Mouse (Mus musculus): Measurements from ENCODE around the gene Gm525. TPM values are rescaled to one million over a fixed set of nuclear protein-coding genes. Genes with fewer than 3 reads are reported as not detected.

Gm525 gene
- polyA plus RNA-seq, 1 experiment from 2014 or later, result 3.4 TPM

GRCm38 (mm10) chr11:89066750-89067149 lies 6.9 kb upstream of the Gm525 start, which contains the start of gene Dgke:
TSS of gene Dgke (minus strand) at chr11:89066850.
- Histone ChIP-seq H3K4me1 (ENCODE audit: control insufficient read depth, insufficient read depth, low read length) (no peaks in the 10 kb centered on the region), H3K4me3 (ENCODE audit: low read depth, low read length) (no peak within 1 kb of the TSS), H3K9ac (replicated peaks; ENCODE audit: low read depth, low read length) (no peak within 1 kb of the TSS), H3K27ac (ENCODE audit: low read length) (no peak within 1 kb of the TSS), H3K36me3 (ENCODE audit: control insufficient read depth, insufficient read depth, low read length) (no peaks in the 10 kb centered on the region), H3K9me3 (ENCODE audit: control insufficient read depth, low read depth, low read length) (no peaks in the 10 kb centered on the region), H3K4me2 (replicated peaks; ENCODE audit: low read depth, low read length) (no peak within 1 kb of the TSS), H3K27me3 (ENCODE audit: control insufficient read depth, insufficient read depth, low read length) (no peaks in the 10 kb centered on the region)
- WGBS, result 100% methylated on average over 1 of the region's 1 CpGs
- no peak for ATAC-seq (ENCODE audit: insufficient number of reproducible peaks, insufficient read depth, low FRiP score, low read depth)

DNA sequence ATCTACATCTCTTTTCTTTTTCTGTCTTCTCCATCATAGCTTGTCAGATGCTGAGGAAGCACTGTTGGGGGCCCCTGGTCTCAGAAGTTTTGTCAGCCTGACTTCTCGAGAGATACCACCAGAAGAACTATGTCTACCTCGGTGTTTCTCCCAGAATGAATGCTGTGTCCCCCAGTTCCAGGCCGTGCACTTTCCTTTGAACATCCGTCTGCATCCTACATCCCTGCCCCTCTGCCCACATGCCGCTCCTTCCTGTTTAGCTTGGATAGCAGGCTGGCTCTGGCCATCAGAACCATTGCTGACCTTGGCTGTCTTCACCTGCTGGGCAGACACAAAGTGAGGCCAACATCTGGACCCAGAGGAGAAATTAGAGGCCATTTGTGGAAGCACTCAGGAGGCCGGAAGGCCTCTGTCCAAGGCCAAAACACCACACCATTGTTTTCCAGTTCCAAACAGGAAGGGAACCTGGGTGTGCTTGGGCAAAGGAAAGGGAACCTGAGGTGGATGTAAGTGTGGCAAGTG lies 6.3 kb upstream of the Gm525 start:
- no peaks in the 10 kb centered on the region for H3K9me3 ChIP-seq (ENCODE audit: control insufficient read depth, low read depth, low read length)
- H3K27ac ChIP-seq (ENCODE audit: low read length), result no peak overlapping the region

GRCm38 (mm10) chr11:89067871-89068490 lies 5.7 kb upstream of the Gm525 start:
- H3K4me2 ChIP-seq (replicated peaks; ENCODE audit: low read depth, low read length), result no peak overlapping the region
- no peak overlapping the region for H3K9ac ChIP-seq (replicated peaks; ENCODE audit: low read depth, low read length)
- H3K4me3 ChIP-seq (ENCODE audit: low read depth, low read length), result no peak overlapping the region
- no peaks in the 10 kb centered on the region for H3K27me3 ChIP-seq (ENCODE audit: control insufficient read depth, insufficient read depth, low read length)
- no peak for ATAC-seq (ENCODE audit: insufficient number of reproducible peaks, insufficient read depth, low FRiP score, low read depth)
- 61% methylated on average over 11 of the region's 11 CpGs for WGBS
- no peaks in the 10 kb centered on the region for H3K4me1 ChIP-seq (ENCODE audit: control insufficient read depth, insufficient read depth, low read length)
- H3K9me3 ChIP-seq (ENCODE audit: control insufficient read depth, low read depth, low read length), result no peaks in the 10 kb centered on the region
- H3K27ac ChIP-seq (ENCODE audit: low read length), result no peak overlapping the region
- H3K36me3 ChIP-seq (ENCODE audit: control insufficient read depth, insufficient read depth, low read length), result no peaks in the 10 kb centered on the region

More for the DNA sequence above, 6.3 kb upstream of the Gm525 start:
- H3K36me3 ChIP-seq (ENCODE audit: control insufficient read depth, insufficient read depth, low read length), result no peaks in the 10 kb centered on the region
- H3K27me3 ChIP-seq (ENCODE audit: control insufficient read depth, insufficient read depth, low read length), result no peaks in the 10 kb centered on the region
- no peak overlapping the region for H3K4me3 ChIP-seq (ENCODE audit: low read depth, low read length)
- H3K4me2 ChIP-seq (replicated peaks; ENCODE audit: low read depth, low read length), result no peak overlapping the region
- H3K4me1 ChIP-seq (ENCODE audit: control insufficient read depth, insufficient read depth, low read length), result no peaks in the 10 kb centered on the region
- no peak overlapping the region for H3K9ac ChIP-seq (replicated peaks; ENCODE audit: low read depth, low read length)
- WGBS, result 67% methylated on average over 6 of the region's 6 CpGs
- ATAC-seq (ENCODE audit: insufficient number of reproducible peaks, insufficient read depth, low FRiP score, low read depth), result no peak

- 94% methylated on average over 14 of the region's 14 CpGs for whole genome bisulfite sequencing
- ATAC-seq (ENCODE audit: insufficient number of reproducible peaks, insufficient read depth, low FRiP score, low read depth), result no peak
- Histone ChIP-seq H3K4me2 (replicated peaks; ENCODE audit: low read depth, low read length) (no peak overlapping the region), H3K27me3 (ENCODE audit: control insufficient read depth, insufficient read depth, low read length) (no peaks in the 10 kb centered on the region), H3K9me3 (ENCODE audit: control insufficient read depth, low read depth, low read length) (no peaks in the 10 kb centered on the region), H3K36me3 (ENCODE audit: control insufficient read depth, insufficient read depth, low read length) (no peaks in the 10 kb centered on the region), H3K27ac (ENCODE audit: low read length) (no peak overlapping the region), H3K9ac (replicated peaks; ENCODE audit: low read depth, low read length) (no peak overlapping the region), H3K4me3 (ENCODE audit: low read depth, low read length) (no peak overlapping the region), H3K4me1 (ENCODE audit: control insufficient read depth, insufficient read depth, low read length) (no peaks in the 10 kb centered on the region)
Observed at GRCm38 (mm10) chr11:89068649-89069048, 5.0 kb upstream of the Gm525 start.

DNA sequence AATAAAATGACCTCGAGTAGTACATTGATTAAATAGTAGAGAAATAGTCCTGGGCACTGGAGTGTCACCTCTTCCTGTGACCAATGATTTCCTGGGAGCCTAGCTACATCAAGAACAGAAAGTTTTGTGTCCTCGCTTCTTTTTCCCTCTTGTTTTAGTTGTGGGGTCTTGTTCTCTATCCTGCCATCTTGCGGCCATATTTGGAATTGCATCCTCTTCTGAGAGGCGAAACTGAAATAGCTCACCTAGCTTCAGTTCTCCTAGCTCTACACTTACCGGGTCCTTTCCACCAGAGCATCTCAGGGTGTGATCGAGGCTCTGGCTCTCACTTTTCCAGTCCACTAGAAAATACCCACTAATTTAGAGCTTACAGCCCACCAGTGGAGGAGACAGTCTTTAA lies 4.3 kb upstream of the Gm525 start:
- no peak overlapping the region for H3K27ac ChIP-seq (ENCODE audit: low read length)
- H3K4me2 ChIP-seq (replicated peaks; ENCODE audit: low read depth, low read length), result no peak overlapping the region
- ATAC-seq (ENCODE audit: insufficient number of reproducible peaks, insufficient read depth, low FRiP score, low read depth), result no peak
- WGBS, result 20% methylated on average over 6 of the region's 6 CpGs
- H3K4me3 ChIP-seq (ENCODE audit: low read depth, low read length), result no peak overlapping the region
- H3K27me3 ChIP-seq (ENCODE audit: control insufficient read depth, insufficient read depth, low read length), result no peaks in the 10 kb centered on the region
- no peaks in the 10 kb centered on the region for H3K36me3 ChIP-seq (ENCODE audit: control insufficient read depth, insufficient read depth, low read length)
- H3K9me3 ChIP-seq (ENCODE audit: control insufficient read depth, low read depth, low read length), result no peaks in the 10 kb centered on the region
- no peaks in the 10 kb centered on the region for H3K4me1 ChIP-seq (ENCODE audit: control insufficient read depth, insufficient read depth, low read length)
- H3K9ac ChIP-seq (replicated peaks; ENCODE audit: low read depth, low read length), result no peak overlapping the region

DNA sequence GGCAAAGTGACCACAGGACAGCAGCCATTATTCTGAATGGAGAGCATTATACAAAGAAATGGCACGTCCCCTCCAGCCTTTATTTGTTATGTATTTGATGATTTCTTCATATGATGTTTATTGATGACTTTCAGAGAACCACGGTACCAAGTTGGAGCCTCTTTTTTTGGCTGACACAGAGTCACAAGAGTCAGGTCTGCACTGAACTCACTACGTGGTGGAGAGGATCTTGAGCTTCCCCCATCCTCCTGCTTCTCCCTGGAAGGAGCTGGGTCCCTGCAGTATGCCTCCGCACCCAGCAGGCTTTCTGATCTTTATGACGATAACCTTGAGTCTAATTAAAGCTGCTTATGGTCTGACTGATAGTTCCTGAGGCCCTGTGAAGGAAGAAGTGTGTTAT lies 2.1 kb upstream of the Gm525 start:
- Histone ChIP-seq H3K4me2 (replicated peaks; ENCODE audit: low read depth, low read length) (no peak overlapping the region), H3K9ac (replicated peaks; ENCODE audit: low read depth, low read length) (no peak overlapping the region), H3K27me3 (ENCODE audit: control insufficient read depth, insufficient read depth, low read length) (no peaks in the 10 kb centered on the region), H3K9me3 (ENCODE audit: control insufficient read depth, low read depth, low read length) (no peaks in the 10 kb centered on the region), H3K4me3 (ENCODE audit: low read depth, low read length) (no peak overlapping the region), H3K27ac (ENCODE audit: low read length) (no peak overlapping the region), H3K4me1 (ENCODE audit: control insufficient read depth, insufficient read depth, low read length) (no peaks in the 10 kb centered on the region), H3K36me3 (ENCODE audit: control insufficient read depth, insufficient read depth, low read length) (no peaks in the 10 kb centered on the region)
- no peak for ATAC-seq (ENCODE audit: insufficient number of reproducible peaks, insufficient read depth, low FRiP score, low read depth)
- 69% methylated on average over 5 of the region's 5 CpGs for WGBS

GRCm38 (mm10) chr11:89074783-89075413 lies 1.3 kb downstream of the Gm525 start:
- Histone ChIP-seq H3K9me3 (ENCODE audit: control insufficient read depth, low read depth, low read length) (no peaks in the 10 kb centered on the region), H3K4me3 (ENCODE audit: low read depth, low read length) (no peak overlapping the region), H3K9ac (replicated peaks; ENCODE audit: low read depth, low read length) (no peak overlapping the region), H3K27me3 (ENCODE audit: control insufficient read depth, insufficient read depth, low read length) (no peaks in the 10 kb centered on the region), H3K36me3 (ENCODE audit: control insufficient read depth, insufficient read depth, low read length) (no peaks in the 10 kb centered on the region), H3K4me2 (replicated peaks; ENCODE audit: low read depth, low read length) (no peak overlapping the region), H3K27ac (ENCODE audit: low read length) (no peak overlapping the region), H3K4me1 (ENCODE audit: control insufficient read depth, insufficient read depth, low read length) (no peaks in the 10 kb centered on the region)
- ATAC-seq (ENCODE audit: insufficient number of reproducible peaks, insufficient read depth, low FRiP score, low read depth), result no peak
- WGBS, result 71% methylated on average over 19 of the region's 19 CpGs

- Histone ChIP-seq H3K9ac (replicated peaks; ENCODE audit: low read depth, low read length) (no peak overlapping the region), H3K27ac (ENCODE audit: low read length) (no peak overlapping the region), H3K9me3 (ENCODE audit: control insufficient read depth, low read depth, low read length) (no peaks in the 10 kb centered on the region), H3K4me2 (replicated peaks; ENCODE audit: low read depth, low read length) (no peak overlapping the region), H3K4me3 (ENCODE audit: low read depth, low read length) (no peak overlapping the region), H3K4me1 (ENCODE audit: control insufficient read depth, insufficient read depth, low read length) (no peaks in the 10 kb centered on the region), H3K36me3 (ENCODE audit: control insufficient read depth, insufficient read depth, low read length) (no peaks in the 10 kb centered on the region), H3K27me3 (ENCODE audit: control insufficient read depth, insufficient read depth, low read length) (no peaks in the 10 kb centered on the region)
- ATAC-seq (ENCODE audit: insufficient number of reproducible peaks, insufficient read depth, low FRiP score, low read depth), result no peak
- WGBS, result 63% methylated on average over 4 of the region's 4 CpGs
Observed at GRCm38 (mm10) chr11:89076370-89076821, 2.8 kb downstream of the Gm525 start.
